8 mouse cellular contexts compared by ENCODE assay signal in the genomic region with DNA sequence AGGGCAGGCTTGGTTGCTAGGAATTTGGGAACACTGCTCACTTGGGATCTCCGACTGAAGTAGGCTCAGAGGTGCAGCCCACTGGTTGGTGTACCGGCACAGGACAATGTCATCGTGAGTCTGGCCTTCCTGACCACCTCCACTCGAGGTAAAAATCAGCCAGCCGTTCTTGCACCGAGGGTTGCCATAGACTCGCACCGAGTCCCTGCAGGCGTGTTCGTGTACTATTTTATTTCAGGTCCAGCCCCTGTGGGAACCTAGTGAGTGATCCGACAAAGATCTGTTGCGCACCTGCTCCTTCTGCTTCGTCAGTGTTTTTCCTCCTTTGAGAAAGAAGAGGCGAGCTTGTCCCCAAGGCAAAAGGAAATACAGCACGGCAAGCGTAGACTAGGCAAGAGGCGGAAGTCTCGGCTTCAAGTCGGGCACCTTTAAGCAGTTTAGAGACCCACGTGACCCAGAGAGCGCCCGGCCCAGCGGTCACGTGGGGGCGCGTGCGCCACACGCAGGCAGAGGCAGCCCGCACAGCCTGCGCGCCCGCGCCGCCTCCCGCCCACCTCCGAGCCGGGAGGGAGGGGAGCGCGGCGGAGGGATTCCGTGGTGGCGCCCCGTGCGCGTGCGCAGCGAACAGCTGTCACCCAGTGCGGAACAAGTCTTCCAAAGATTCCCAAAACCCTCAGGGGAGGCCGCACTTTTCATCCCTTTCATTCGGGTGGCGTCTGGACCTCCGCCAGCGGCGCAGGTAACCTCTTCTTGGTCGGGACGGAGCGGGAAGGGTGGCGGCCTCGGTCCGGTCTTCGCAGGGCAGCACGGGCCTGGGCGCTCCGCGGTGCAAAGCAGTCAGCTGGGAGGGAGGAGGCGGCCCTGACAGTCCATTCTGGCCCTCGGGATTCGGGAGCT. TPM values are rescaled to one million over a fixed set of nuclear protein-coding genes. Genes with fewer than 3 reads are reported as not detected.
DNase-seq lines count a peak whose midpoint lies in the region; ATAC-seq and TF ChIP-seq lines count a peak whose summit lies in the region.

No protein-coding gene starts in this region.

- TF ChIP-seq CTCF in Patski (IDR thresholded peaks at IDR 0.05): no peak

- no peaks in the 10 kb centered on the region for H3K36me3 ChIP-seq in hindbrain, embryonic 13.5 days

- peak; percentile 81 for DNase-seq in Patski (ENCODE audit: low read depth, low spot score)
- peak; percentile 96 to 97 for DNase-seq in cerebellum, postnatal 14 days
- DNase-seq in frontal cortex, postnatal 14 days (ENCODE audit: low spot score in 2 of 2): peak; percentile 96
- peak; percentile 91 to 98 for DNase-seq in layer of hippocampus, postnatal 25 days (ENCODE audit: extremely low spot score in 1 of 2, low spot score in 1 of 2)
- DNase-seq in lung, postnatal 25 days (ENCODE audit: low spot score): peak; percentile 97
- DNase-seq in retina, embryonic 14.5 days (ENCODE audit: low spot score): peak; percentile 96
- DNase-seq in thymus, postnatal 4 days: peak; percentile 97

- WGBS in hindbrain, embryonic 13.5 days: under 1% methylated on average over 68 of the region's 68 CpGs

- no peaks in the 10 kb centered on the region for H3K27me3 ChIP-seq in Patski
- H3K27me3 ChIP-seq in hindbrain, embryonic 13.5 days: no peaks in the 10 kb centered on the region

- H3K9me3 ChIP-seq in hindbrain, embryonic 13.5 days: no peaks in the 10 kb centered on the region

- H3K27ac ChIP-seq in hindbrain, embryonic 13.5 days: peak overlapping the region; percentile 91

- peaks cover 18% of the 10 kb centered on the region for H3K4me1 ChIP-seq in hindbrain, embryonic 13.5 days (replicated peaks)

- H3K9ac ChIP-seq in hindbrain, embryonic 13.5 days: peak overlapping the region; percentile 92

- peak overlapping the region; percentile 82 for H3K4me2 ChIP-seq in hindbrain, embryonic 13.5 days

- POLR2A ChIA-PET in Patski (lab: Charles Lee): no interaction called here

- ATAC-seq in Patski: peak; percentile 95
- ATAC-seq in hindbrain, embryonic 13.5 days (ENCODE audit: low FRiP score): peak; percentile 98

- in situ Hi-C loops in Patski (cut with MboI; ENCODE audit: low pct_unique_long_range_greater_than_20kb): no loop called here

- CTCF ChIA-PET in Patski (lab: Charles Lee): no interaction called here

- H3K4me3 ChIP-seq in hindbrain, embryonic 13.5 days: peak overlapping the region; percentile 92

RNA-seq across cellular contexts. Expression of a gene that starts 9.3 kb away (rescaled TPM):
- 18.0 TPM for polyA plus RNA-seq in Patski (2021)
- 17.9 and 18.3 TPM in 2 replicates for polyA plus RNA-seq in hindbrain, embryonic 13.5 days (2015; fragmentation: Nextera tagmentation; extraction: Ambion mirVana)
- total RNA-seq in layer of hippocampus, postnatal 25 days (2021): 10 to 100 TPM; 23.6 to 26.1 TPM

Comparison
In these comparisons a context has a peak if more than half of its experiments do, and no peak if none do; other contexts are left out.
1. Peak in every context shown above with its lines: DNase-seq, ATAC-seq, H3K4me3 ChIP-seq and H3K27ac ChIP-seq.